Mouse (Mus musculus) macrophage (primary cell): ENCODE measurements around the gene 4930452B06Rik. TPM values are rescaled to one million over a fixed set of nuclear protein-coding genes. Genes with fewer than 3 reads are reported as not detected.

Source experiments
- H3K27ac ChIP-seq: fragments of 350-480 bp; formaldehyde crosslinking; 2 replicates; pipeline ENCODE4 v1.9.0; 2021
- H3K36me3 ChIP-seq: fragments of 350-480 bp; formaldehyde crosslinking; 2 replicates; pipeline ENCODE4 v1.9.0; 2021; ENCODE audit errors: inconsistent target
- H3K4me3 ChIP-seq: fragments of 350-480 bp; formaldehyde crosslinking; 2 replicates; pipeline ENCODE4 v1.9.0; 2021; ENCODE audit errors: inconsistent target
- H3K79me2 ChIP-seq: fragments of 350-480 bp; formaldehyde crosslinking; 2 replicates; pipeline ENCODE4 v1.9.0; 2021; ENCODE audit errors: inconsistent target
- WGBS: methylation state at CpG from one replicate; pipeline ENCODE4 v1.1.7; 2026; ENCODE audit warnings: inconsistent platforms; ENCODE audit not compliant: missing documents; 5-methylcytosine and 5-hydroxymethylcytosine counted together
- polyA plus RNA-seq: library from polyadenylated mRNA; stranded (reverse); fragments of 250-400 nt; gene quantifications from 3 replicates; pipeline ENCODE4 v1.2.4, GENCODE M21; 2018; ENCODE audit warnings: inconsistent platforms

The 4930452B06Rik gene
- polyA plus RNA-seq, 1 experiment from 2014 or later: not detected

DNA sequence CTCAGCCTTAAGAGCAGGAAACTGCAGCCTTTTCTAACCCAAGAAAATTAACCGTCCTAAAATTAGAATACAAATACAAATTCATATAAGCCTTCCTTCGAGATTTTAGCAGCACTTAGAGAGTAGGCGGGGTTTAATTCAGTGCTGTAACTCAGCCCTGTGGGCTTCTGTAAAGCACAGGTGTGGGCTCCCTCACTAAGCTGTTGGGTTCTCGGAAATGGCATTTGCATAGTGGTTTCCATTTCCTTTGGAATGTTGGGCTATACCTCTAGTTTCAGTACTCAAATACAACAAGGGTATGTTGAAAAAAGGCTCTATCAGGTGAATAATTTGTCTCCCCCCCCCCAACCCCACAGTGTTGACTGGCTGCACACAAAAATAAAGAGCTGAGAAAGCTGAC is 206.3 kb downstream of the 4930452B06Rik start:
- WGBS: 50% methylated on average over 4 of the region's 4 CpGs
- no peaks in the 10 kb centered on the region for H3K79me2 ChIP-seq
- no peaks in the 10 kb centered on the region for H3K36me3 ChIP-seq
- H3K4me3 ChIP-seq: no peak overlapping the region
- no peak overlapping the region for H3K27ac ChIP-seq

- Histone ChIP-seq H3K36me3 (no peaks in the 10 kb centered on the region), H3K79me2 (no peaks in the 10 kb centered on the region), H3K27ac (no peak overlapping the region), H3K4me3 (no peak overlapping the region)
- WGBS: 54% methylated on average over 4 of the region's 4 CpGs
Observed at GRCm38 (mm10) chr14:8451117-8451516, 214.9 kb downstream of the 4930452B06Rik start.

- no peak overlapping the region for H3K4me3 ChIP-seq
- WGBS: 93% methylated on average over 6 of the region's 6 CpGs
- no peaks in the 10 kb centered on the region for H3K79me2 ChIP-seq
- H3K27ac ChIP-seq: no peak overlapping the region
- no peaks in the 10 kb centered on the region for H3K36me3 ChIP-seq
Observed at GRCm38 (mm10) chr14:8450342-8450741, 215.7 kb downstream of the 4930452B06Rik start.

DNA sequence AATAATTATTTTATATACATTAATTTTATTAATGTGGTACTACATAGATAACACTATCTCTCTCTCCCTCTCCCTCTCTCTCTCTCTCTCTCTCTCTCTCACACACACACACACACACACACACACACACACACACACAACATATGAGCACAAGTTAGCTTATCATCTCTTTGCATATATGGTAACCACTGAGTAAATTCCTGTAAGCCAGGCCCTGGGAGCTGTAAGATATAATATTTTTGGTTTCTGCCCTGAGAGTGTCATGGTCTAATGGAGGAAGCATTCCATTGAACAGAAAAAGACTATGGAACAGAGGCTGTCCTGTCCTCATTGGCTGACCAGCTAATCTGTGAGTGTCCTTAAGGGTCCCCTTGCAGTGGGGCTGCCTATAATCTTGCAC is 216.7 kb downstream of the 4930452B06Rik start:
- no peak overlapping the region for H3K27ac ChIP-seq
- H3K79me2 ChIP-seq: no peaks in the 10 kb centered on the region
- H3K4me3 ChIP-seq: no peak overlapping the region
- no peaks in the 10 kb centered on the region for H3K36me3 ChIP-seq

GRCm38 (mm10) chr14:8447352-8447751 is 218.7 kb downstream of the 4930452B06Rik start:
- no peak overlapping the region for H3K4me3 ChIP-seq
- 100% methylated on average over 1 of the region's 1 CpGs for WGBS
- no peak overlapping the region for H3K27ac ChIP-seq
- H3K36me3 ChIP-seq: no peaks in the 10 kb centered on the region
- H3K79me2 ChIP-seq: no peaks in the 10 kb centered on the region

DNA sequence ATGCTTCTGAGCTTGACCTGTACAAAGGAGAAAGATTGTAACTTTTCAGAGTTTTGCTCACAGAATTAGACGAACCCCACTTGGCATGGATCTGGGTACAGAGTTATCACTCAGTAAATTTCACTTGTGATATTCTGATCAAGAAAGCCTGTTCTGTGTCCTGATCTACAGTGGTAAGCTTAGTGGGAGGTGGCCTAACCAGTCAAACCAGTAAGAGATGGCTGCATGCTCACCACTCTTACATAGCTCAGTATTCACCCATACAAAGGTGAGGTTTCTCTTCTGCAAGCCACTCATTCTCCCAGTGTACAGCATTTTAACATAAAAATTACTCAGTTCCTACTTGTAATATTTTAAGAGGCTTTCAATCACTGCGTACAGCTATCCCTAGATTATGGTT is 221.7 kb downstream of the 4930452B06Rik start:
- 83% methylated on average over 1 of the region's 2 CpGs for WGBS
- no peaks in the 10 kb centered on the region for H3K36me3 ChIP-seq

GRCm38 (mm10) chr14:8442691-8443090 is 223.3 kb downstream of the 4930452B06Rik start:
- Histone ChIP-seq H3K27ac (no peak overlapping the region), H3K79me2 (no peaks in the 10 kb centered on the region), H3K4me3 (no peak overlapping the region), H3K36me3 (no peaks in the 10 kb centered on the region)
- WGBS: 97% methylated on average over 3 of the region's 3 CpGs

More for the DNA sequence above, 221.7 kb downstream of the 4930452B06Rik start:
- no peak overlapping the region for H3K27ac ChIP-seq
- H3K4me3 ChIP-seq: no peak overlapping the region
- H3K79me2 ChIP-seq: no peaks in the 10 kb centered on the region

GRCm38 (mm10) chr14:8441623-8442022 is 224.4 kb downstream of the 4930452B06Rik start:
- 56% methylated on average over 3 of the region's 3 CpGs for WGBS
- no peaks in the 10 kb centered on the region for H3K36me3 ChIP-seq
- no peaks in the 10 kb centered on the region for H3K79me2 ChIP-seq
- H3K27ac ChIP-seq: no peak overlapping the region
- no peak overlapping the region for H3K4me3 ChIP-seq

GRCm38 (mm10) chr14:8430611-8431230 is 235.3 kb downstream of the 4930452B06Rik start:
- WGBS: 85% methylated on average over 6 of the region's 6 CpGs
- Histone ChIP-seq H3K4me3 (no peak overlapping the region), H3K27ac (no peak overlapping the region), H3K79me2 (no peaks in the 10 kb centered on the region), H3K36me3 (no peaks in the 10 kb centered on the region)

DNA sequence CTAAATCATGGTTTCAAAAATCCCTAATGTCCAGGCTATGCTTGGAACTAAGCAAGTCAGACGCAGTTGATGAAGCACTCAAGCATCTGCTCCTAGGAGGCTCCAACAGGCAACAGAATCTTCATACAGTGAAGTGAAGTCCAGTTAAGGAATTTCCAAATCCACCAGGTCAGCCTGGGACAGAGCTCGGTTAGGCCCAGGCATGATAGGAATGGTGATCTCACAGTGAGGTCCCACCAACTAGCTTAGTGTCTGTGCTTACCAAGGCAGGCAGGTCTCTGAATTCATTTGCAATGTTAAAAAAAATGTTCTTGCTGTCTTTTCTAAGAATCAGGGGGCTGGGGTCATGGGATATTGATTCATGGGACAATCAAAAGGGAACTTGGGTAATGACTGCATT is 236.3 kb downstream of the 4930452B06Rik start:
- no peak overlapping the region for H3K4me3 ChIP-seq
- H3K27ac ChIP-seq: no peak overlapping the region
- H3K79me2 ChIP-seq: no peaks in the 10 kb centered on the region
- WGBS: 95% methylated on average over 2 of the region's 2 CpGs
- H3K36me3 ChIP-seq: no peaks in the 10 kb centered on the region

DNA sequence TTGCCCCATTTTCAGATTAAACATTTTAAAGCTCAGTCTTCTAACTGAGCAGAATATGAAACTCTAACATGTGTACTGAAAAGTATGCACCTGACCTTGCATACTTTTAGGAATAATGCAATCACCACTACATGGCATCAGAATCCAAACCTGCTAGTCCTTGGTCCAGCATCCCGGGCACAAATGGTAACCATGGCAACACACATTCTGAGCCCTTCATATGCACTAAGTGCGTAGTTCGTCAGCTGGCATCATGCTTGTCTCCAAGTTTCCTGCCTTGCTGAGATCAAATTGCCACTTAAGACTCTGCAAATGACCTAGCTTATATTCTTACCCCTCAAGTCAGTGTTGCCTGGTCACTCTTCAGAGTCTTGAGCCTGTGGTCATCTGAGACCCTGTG is 243.2 kb downstream of the 4930452B06Rik start:
- Histone ChIP-seq H3K4me3 (no peak overlapping the region), H3K79me2 (no peaks in the 10 kb centered on the region), H3K27ac (no peak overlapping the region), H3K36me3 (no peaks in the 10 kb centered on the region)
- WGBS: 100% methylated on average over 2 of the region's 3 CpGs

GRCm38 (mm10) chr14:8421199-8421787 is 244.7 kb downstream of the 4930452B06Rik start:
- Histone ChIP-seq H3K36me3 (no peaks in the 10 kb centered on the region), H3K4me3 (no peak overlapping the region), H3K27ac (no peak overlapping the region), H3K79me2 (no peaks in the 10 kb centered on the region)
- WGBS: 18% methylated on average over 10 of the region's 10 CpGs

DNA sequence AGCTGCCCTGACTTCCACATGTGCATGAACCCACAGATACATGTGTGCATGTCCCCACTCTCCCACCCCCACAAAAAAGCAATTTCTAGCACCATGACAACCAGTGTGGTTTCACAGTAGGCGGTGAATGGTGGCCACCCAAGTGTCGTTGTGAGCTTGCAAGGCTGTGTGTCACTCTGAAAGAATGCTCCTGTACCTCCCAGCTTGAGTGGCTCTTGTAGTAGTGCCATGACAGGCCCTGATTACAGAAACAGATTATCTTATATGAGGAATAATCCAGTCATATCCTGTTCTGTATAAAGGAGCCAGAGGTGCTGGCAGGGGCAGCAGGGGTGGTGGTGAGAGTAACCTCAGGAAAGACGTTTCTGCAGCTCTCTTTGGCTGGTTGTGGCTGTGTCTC is 247.4 kb downstream of the 4930452B06Rik start:
- Histone ChIP-seq H3K79me2 (no peaks in the 10 kb centered on the region), H3K36me3 (no peaks in the 10 kb centered on the region), H3K27ac (no peak overlapping the region), H3K4me3 (no peak overlapping the region)
- WGBS: 67% methylated on average over 3 of the region's 3 CpGs

GRCm38 (mm10) chr14:8405946-8406345 is 260.1 kb downstream of the 4930452B06Rik start:
- Histone ChIP-seq H3K4me3 (no peak overlapping the region), H3K27ac (no peak overlapping the region), H3K79me2 (no peaks in the 10 kb centered on the region), H3K36me3 (no peaks in the 10 kb centered on the region)
- WGBS: 94% methylated on average over 6 of the region's 6 CpGs

DNA sequence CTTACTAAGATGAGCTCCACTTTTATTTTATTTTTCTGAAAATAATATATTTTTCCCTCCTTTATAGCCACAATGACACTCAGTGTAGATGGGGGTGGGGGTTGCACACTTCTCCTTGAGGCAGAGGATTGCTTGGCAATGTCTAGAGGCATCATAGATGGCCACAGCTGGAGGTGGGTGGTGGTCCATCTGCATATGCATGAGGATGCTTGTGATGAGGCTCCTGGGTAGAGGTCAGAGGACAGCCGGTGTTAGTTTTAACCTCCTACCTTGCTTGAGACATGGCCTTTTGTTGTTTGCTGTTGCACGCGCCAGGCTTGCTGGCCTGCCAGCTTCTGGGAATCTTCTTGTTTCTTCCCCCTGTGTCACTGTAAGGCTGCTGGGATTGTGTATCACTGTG is 262.7 kb downstream of the 4930452B06Rik start:
- 92% methylated on average over 3 of the region's 3 CpGs for WGBS
- Histone ChIP-seq H3K27ac (no peak overlapping the region), H3K79me2 (no peaks in the 10 kb centered on the region), H3K36me3 (no peaks in the 10 kb centered on the region), H3K4me3 (no peak overlapping the region)

DNA sequence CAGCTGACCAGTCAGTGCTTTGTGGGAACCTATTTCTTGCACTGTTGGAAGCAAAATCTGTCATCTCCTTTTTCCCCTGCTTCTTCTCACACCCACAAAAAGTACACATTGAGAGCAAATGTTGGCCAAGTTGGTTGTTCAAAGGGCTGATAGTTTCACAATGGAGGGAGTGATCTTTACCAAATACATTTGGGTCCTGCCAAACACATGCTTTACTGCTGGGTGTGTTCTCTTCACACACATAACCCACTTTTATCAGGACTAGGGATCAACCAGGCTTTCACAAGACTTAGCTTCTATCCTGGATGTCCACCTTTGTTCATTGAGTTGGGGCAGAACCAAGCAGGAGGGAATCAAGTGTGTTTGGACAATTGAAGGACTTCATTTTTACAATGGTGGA is 267.5 kb downstream of the 4930452B06Rik start:
- Histone ChIP-seq H3K27ac (no peak overlapping the region), H3K36me3 (no peaks in the 10 kb centered on the region), H3K4me3 (no peak overlapping the region), H3K79me2 (no peaks in the 10 kb centered on the region)
